ENCODE assay signal across 22 mouse cellular contexts in the genomic region with DNA sequence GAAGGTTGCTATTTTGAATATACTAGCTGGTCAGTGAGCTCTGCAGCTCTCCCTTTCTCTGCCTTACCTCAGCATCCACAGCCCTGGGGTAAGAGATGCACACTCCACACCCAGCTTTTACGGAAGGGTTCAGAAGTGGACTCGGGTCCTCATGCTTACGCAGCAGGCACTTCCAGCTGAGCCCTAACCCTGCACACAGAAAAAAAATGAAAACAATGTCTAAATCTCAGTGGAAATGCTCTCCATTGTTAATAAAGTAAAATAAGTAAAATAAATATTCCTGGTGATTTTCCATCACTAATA.
DNase-seq lines count a peak whose midpoint lies in the region; ATAC-seq and TF ChIP-seq lines count a peak whose summit lies in the region.
"Had no signal": no experiment of that assay in that cellular context is flagged by ENCODE, and none has a peak within 500 bp of the region (broad histone marks: within the 10 kb centered on the region; RNA-seq: fewer than 3 reads in every experiment).

No protein-coding gene starts in this region.

- H3K9me3 ChIP-seq in forebrain, embryonic 10.5 days = no peaks in the 10 kb centered on the region
- H3K9me3 ChIP-seq in forebrain, embryonic 15.5 days = no peaks in the 10 kb centered on the region
- no peaks in the 10 kb centered on the region for H3K9me3 ChIP-seq in hindbrain, embryonic 16.5 days (ENCODE audit: control insufficient read depth, low read length)
- no peaks in the 10 kb centered on the region for H3K9me3 ChIP-seq in midbrain, embryonic 15.5 days
- no peaks in the 10 kb centered on the region for H3K9me3 ChIP-seq in kidney, embryonic 14.5 days (ENCODE audit: control insufficient read depth, low read length)
- H3K9me3 ChIP-seq: G1E; limb, embryonic 13.5 days; liver, embryonic 13.5 days had no signal

- no peak for DNase-seq in forebrain, embryonic 10.5 days (ENCODE audit: extremely low spot score, low spot score)
- DNase-seq in lung, postnatal 25 days (ENCODE audit: low spot score) = no peak
- no peak for DNase-seq in heart, adult 8-10 months (ENCODE audit: low spot score)
- DNase-seq in left cerebral cortex, adult 2 months (ENCODE audit: extremely low spot score in 1 of 2, low spot score in 2 of 2) = no peak
- DNase-seq: cerebellum, adult 8-10 months; gastrocnemius, adult 2 months; heart, postnatal 10 days; kidney, adult 2 months; kidney, postnatal 25 days; layer of hippocampus, adult 9-11 months; liver, embryonic 13.5 days; lung, embryonic 14.5 days; lung, postnatal 4 days; spleen, adult 18-20 months; thymus, postnatal 4 days had no signal

- H3K4me1 ChIP-seq in forebrain, embryonic 10.5 days = peaks cover 14% of the 10 kb centered on the region
- H3K4me1 ChIP-seq in forebrain, embryonic 15.5 days = peaks cover 12% of the 10 kb centered on the region
- H3K4me1 ChIP-seq in hindbrain, embryonic 16.5 days (ENCODE audit: control insufficient read depth, insufficient read depth, low read depth, low read length) = peaks cover 3% of the 10 kb centered on the region
- peaks cover 12% of the 10 kb centered on the region for H3K4me1 ChIP-seq in midbrain, embryonic 15.5 days
- H3K4me1 ChIP-seq in kidney, embryonic 14.5 days (ENCODE audit: control insufficient read depth, insufficient read depth, low read length) = no peaks in the 10 kb centered on the region
- H3K4me1 ChIP-seq: limb, embryonic 13.5 days; liver, embryonic 13.5 days had no signal

- peak overlapping the region; percentile 53; the same call in 1 of the 2 replicates for H3K27ac ChIP-seq in forebrain, embryonic 10.5 days
- peak overlapping the region; percentile 80 for H3K27ac ChIP-seq in forebrain, embryonic 15.5 days (replicated peaks)
- H3K27ac ChIP-seq in hindbrain, embryonic 16.5 days (ENCODE audit: low read depth, low read length) = peak overlapping the region; percentile 41
- peak overlapping the region; percentile 75 for H3K27ac ChIP-seq in midbrain, embryonic 15.5 days
- no peak overlapping the region for H3K27ac ChIP-seq in kidney, embryonic 14.5 days (ENCODE audit: low read depth, low read length)
- no peak overlapping the region for H3K27ac ChIP-seq in left cerebral cortex, adult 2 months
- H3K27ac ChIP-seq: gastrocnemius, adult 2 months; limb, embryonic 13.5 days; liver, embryonic 13.5 days had no signal

- intact Hi-C loops in left cerebral cortex, adult 2 months (cut with DNase I) = no loop called here

- H3K4me3 ChIP-seq in forebrain, embryonic 10.5 days = no peak overlapping the region
- H3K4me3 ChIP-seq in forebrain, embryonic 15.5 days = no peak overlapping the region
- no peak overlapping the region for H3K4me3 ChIP-seq in hindbrain, embryonic 16.5 days (ENCODE audit: low read length)
- H3K4me3 ChIP-seq in midbrain, embryonic 15.5 days = no peak overlapping the region
- no peak overlapping the region for H3K4me3 ChIP-seq in kidney, embryonic 14.5 days (ENCODE audit: low read length)
- H3K4me3 ChIP-seq in left cerebral cortex, adult 2 months = no peak overlapping the region
- H3K4me3 ChIP-seq: gastrocnemius, adult 2 months; limb, embryonic 13.5 days; liver, embryonic 13.5 days had no signal

- 86% methylated on average over 3 of the region's 3 CpGs for WGBS in forebrain, embryonic 10.5 days
- 68% methylated on average over 3 of the region's 3 CpGs for WGBS in forebrain, embryonic 15.5 days
- 54% methylated on average over 3 of the region's 3 CpGs for WGBS in hindbrain, embryonic 16.5 days
- 43% methylated on average over 3 of the region's 3 CpGs for WGBS in midbrain, embryonic 15.5 days
- 84% methylated on average over 3 of the region's 3 CpGs for WGBS in kidney, embryonic 14.5 days

- H3K9ac ChIP-seq in forebrain, embryonic 15.5 days (replicated peaks) = no peak overlapping the region
- H3K9ac ChIP-seq in hindbrain, embryonic 16.5 days (ENCODE audit: low read depth, low read length) = no peak overlapping the region
- H3K9ac ChIP-seq in midbrain, embryonic 15.5 days = peak overlapping the region; percentile 29; the same call in 1 of the 2 replicates
- no peak overlapping the region for H3K9ac ChIP-seq in kidney, embryonic 14.5 days (ENCODE audit: low read depth, low read length)
- H3K9ac ChIP-seq: limb, embryonic 13.5 days; liver, embryonic 13.5 days; lung, embryonic 14.5 days had no signal

- TF ChIP-seq CTCF in left cerebral cortex, adult 2 months (IDR thresholded peaks at IDR 0.05) = no peak

- no peaks in the 10 kb centered on the region for H3K36me3 ChIP-seq in forebrain, embryonic 10.5 days (replicated peaks)
- H3K36me3 ChIP-seq in forebrain, embryonic 15.5 days = no peaks in the 10 kb centered on the region
- H3K36me3 ChIP-seq in hindbrain, embryonic 16.5 days (ENCODE audit: control insufficient read depth, insufficient read depth, low read length) = no peaks in the 10 kb centered on the region
- no peaks in the 10 kb centered on the region for H3K36me3 ChIP-seq in midbrain, embryonic 15.5 days (replicated peaks)
- no peaks in the 10 kb centered on the region for H3K36me3 ChIP-seq in kidney, embryonic 14.5 days (ENCODE audit: control insufficient read depth, insufficient read depth, low read length)
- H3K36me3 ChIP-seq: G1E; limb, embryonic 13.5 days; liver, embryonic 13.5 days had no signal

- H3K4me2 ChIP-seq in forebrain, embryonic 15.5 days (replicated peaks) = no peak overlapping the region
- H3K4me2 ChIP-seq in hindbrain, embryonic 16.5 days (ENCODE audit: low read length) = peak overlapping the region; percentile 43
- peak overlapping the region; percentile 31 for H3K4me2 ChIP-seq in midbrain, embryonic 15.5 days
- no peak overlapping the region for H3K4me2 ChIP-seq in kidney, embryonic 14.5 days (replicated peaks; ENCODE audit: low read depth, low read length)
- H3K4me2 ChIP-seq: heart, embryonic 11.5 days; limb, embryonic 13.5 days; liver, embryonic 13.5 days; lung, embryonic 14.5 days had no signal

- no peak for ATAC-seq in forebrain, embryonic 15.5 days (replicated peaks)
- ATAC-seq in hindbrain, embryonic 16.5 days = 0 out of 2 replicates have a peak, but pooled peaks have one; percentile 52
- ATAC-seq in midbrain, embryonic 15.5 days (replicated peaks) = peak; percentile 65
- ATAC-seq in kidney, embryonic 14.5 days (ENCODE audit: low FRiP score, low TSS enrichment) = no peak

- H3K27me3 ChIP-seq in forebrain, embryonic 10.5 days (ENCODE audit: poor library complexity, severe bottlenecking) = no peaks in the 10 kb centered on the region
- no peaks in the 10 kb centered on the region for H3K27me3 ChIP-seq in forebrain, embryonic 15.5 days
- no peaks in the 10 kb centered on the region for H3K27me3 ChIP-seq in hindbrain, embryonic 16.5 days (replicated peaks; ENCODE audit: control insufficient read depth, insufficient read depth, low read length)
- H3K27me3 ChIP-seq in midbrain, embryonic 15.5 days (replicated peaks) = no peaks in the 10 kb centered on the region
- H3K27me3 ChIP-seq in kidney, embryonic 14.5 days (ENCODE audit: control insufficient read depth, insufficient read depth, low read length) = no peaks in the 10 kb centered on the region
- H3K27me3 ChIP-seq: limb, embryonic 13.5 days; liver, embryonic 13.5 days had no signal

Comparison
In these comparisons a context has a peak if more than half of its experiments do, and no peak if none do; other contexts are left out.
1. H3K27ac ChIP-seq: peak in forebrain, embryonic 10.5 days (single experiment), forebrain, embryonic 15.5 days (single experiment), hindbrain, embryonic 16.5 days (single experiment) and midbrain, embryonic 15.5 days (single experiment); none in kidney, embryonic 14.5 days (single experiment) and left cerebral cortex, adult 2 months (single experiment).
2. ATAC-seq: peak in hindbrain, embryonic 16.5 days (single experiment) and midbrain, embryonic 15.5 days (single experiment); none in forebrain, embryonic 15.5 days (single experiment) and kidney, embryonic 14.5 days (single experiment).
3. H3K4me2 ChIP-seq: peak in hindbrain, embryonic 16.5 days (single experiment) and midbrain, embryonic 15.5 days (single experiment); none in forebrain, embryonic 15.5 days (single experiment) and kidney, embryonic 14.5 days (single experiment).